Mouse (Mus musculus) lung, adult 2 months (tissue): ENCODE data around the gene Hist1h4d. TPM values are rescaled to one million over a fixed set of nuclear protein-coding genes. Genes with fewer than 3 reads are reported as not detected.
A peak's percentile ranks its signal among the peaks of the same experiment; 100 is the strongest.

Experiments
- DNase-seq: peaks from one replicate; pipeline ENCODE4 v3.0.0; 2022
- H3K4me1 ChIP-seq: fragments of 200-500 bp; 2 replicates; pipeline ENCODE4 v1.6.1; 2011; ENCODE audit warnings: low read length; ENCODE audit not compliant: control insufficient read depth, insufficient read depth
- H3K4me3 ChIP-seq: fragments of 200-500 bp; replicated peaks from 2 replicates; pipeline ENCODE3; 2011; ENCODE audit warnings: low read depth, mild to moderate bottlenecking, control low read depth, low read length; ENCODE audit errors: extremely low read depth
- CTCF ChIP-seq: fragments of 200-500 bp; IDR thresholded peaks from 2 replicates; pipeline ENCODE4 v1.5.1; 2011; ENCODE audit warnings: mild to moderate bottlenecking, low read length, control low read depth; ENCODE audit not compliant: insufficient read depth
- POLR2A ChIP-seq: fragments of 200-500 bp; IDR thresholded peaks from 2 replicates; pipeline ENCODE4 v1.6.1; 2011; ENCODE audit warnings: low read depth, mild to moderate bottlenecking, control low read depth, low read length, borderline replicate concordance; ENCODE audit errors: extremely low read depth
- WGBS: fragments of 180-500 bp; shearing (Covaris S2); methylation state at CpG from one replicate; pipeline ENCODE4 v1.1.7; 2018; 5-methylcytosine and 5-hydroxymethylcytosine counted together
- polyA plus RNA-seq: library from polyadenylated mRNA; depleted of rRNA; stranded (reverse); fragments of >200 nt; gene quantifications from 2 replicates; pipeline ENCODE4 v1.2.3, GENCODE M21; 2012

Gene Hist1h4d
- polyA plus RNA-seq, 1 experiment = 9.0 TPM

- Histone ChIP-seq H3K4me3 (no peak overlapping the region), H3K4me1 (peaks cover 5% of the 10 kb centered on the region)
- DNase-seq = no peak
- WGBS = 64% methylated on average over 2 of the region's 2 CpGs
- TF ChIP-seq CTCF (no peak), POLR2A (no peak)
Observed at GRCm38 (mm10) chr13:23595185-23595584, 13.8 kb downstream of the Hist1h4d start.

GRCm38 (mm10) chr13:23595622-23596372 is 14.4 kb downstream of the Hist1h4d start:
- TF ChIP-seq POLR2A (no peak), CTCF (no peak)
- Histone ChIP-seq H3K4me3 (no peak overlapping the region), H3K4me1 (peaks cover 5% of the 10 kb centered on the region)
- WGBS = 78% methylated on average over 7 of the region's 7 CpGs
- DNase-seq = no peak

- peak; percentile 76 for DNase-seq
- peaks cover 4% of the 10 kb centered on the region for H3K4me1 ChIP-seq
- TF ChIP-seq POLR2A (no peak), CTCF (peak; percentile 66)
- WGBS = 5% methylated on average over 9 of the region's 9 CpGs
- H3K4me3 ChIP-seq = no peak overlapping the region
Observed at GRCm38 (mm10) chr13:23597957-23598356, 16.6 kb downstream of the Hist1h4d start.

GRCm38 (mm10) chr13:23603182-23603699 is 21.8 kb downstream of the Hist1h4d start:
- TF ChIP-seq POLR2A (peak; percentile 21; the same call in 1 of the 2 replicates), CTCF (no peak)
- DNase-seq = no peak
- WGBS = 45% methylated on average over 7 of the region's 7 CpGs
- Histone ChIP-seq H3K4me1 (no peaks in the 10 kb centered on the region), H3K4me3 (no peak overlapping the region)

GRCm38 (mm10) chr13:23604452-23604851 is 23.1 kb downstream of the Hist1h4d start:
- TF ChIP-seq POLR2A (no peak), CTCF (no peak)
- Histone ChIP-seq H3K4me1 (no peaks in the 10 kb centered on the region; the same call in 1 of the 2 replicates), H3K4me3 (no peak overlapping the region)
- DNase-seq = no peak
- 89% methylated on average over 3 of the region's 3 CpGs for WGBS

GRCm38 (mm10) chr13:23605052-23605451 is 23.7 kb downstream of the Hist1h4d start:
- TF ChIP-seq CTCF (no peak), POLR2A (no peak)
- no peak overlapping the region for H3K4me3 ChIP-seq
- no peak for DNase-seq
- no peaks in the 10 kb centered on the region; the same call in 1 of the 2 replicates for H3K4me1 ChIP-seq
- WGBS = 92% methylated on average over 3 of the region's 3 CpGs

DNA sequence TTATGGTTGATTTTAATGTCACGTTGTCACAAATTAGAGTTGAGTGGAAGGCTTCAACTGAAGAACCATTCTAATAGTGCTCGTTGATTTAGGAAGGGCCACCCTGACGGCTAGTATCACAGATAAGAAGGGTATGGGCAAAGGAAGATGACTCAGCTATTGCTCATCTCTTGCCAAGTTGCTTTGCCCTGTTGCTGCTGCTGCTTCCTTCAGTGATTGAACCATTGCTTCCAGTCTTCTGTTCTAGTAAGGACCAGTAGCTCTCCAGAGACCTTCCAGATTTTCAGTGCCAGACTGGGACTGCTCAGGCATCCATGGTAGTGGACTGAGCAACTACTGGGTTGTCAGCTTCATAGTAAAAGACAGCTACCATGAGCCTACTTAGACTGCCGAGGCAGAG is 27.8 kb downstream of the Hist1h4d start:
- H3K4me3 ChIP-seq = no peak overlapping the region
- TF ChIP-seq CTCF (no peak), POLR2A (no peak)
- 66% methylated on average over 4 of the region's 4 CpGs for WGBS
- H3K4me1 ChIP-seq = no peaks in the 10 kb centered on the region; the same call in 1 of the 2 replicates
- no peak for DNase-seq

DNA sequence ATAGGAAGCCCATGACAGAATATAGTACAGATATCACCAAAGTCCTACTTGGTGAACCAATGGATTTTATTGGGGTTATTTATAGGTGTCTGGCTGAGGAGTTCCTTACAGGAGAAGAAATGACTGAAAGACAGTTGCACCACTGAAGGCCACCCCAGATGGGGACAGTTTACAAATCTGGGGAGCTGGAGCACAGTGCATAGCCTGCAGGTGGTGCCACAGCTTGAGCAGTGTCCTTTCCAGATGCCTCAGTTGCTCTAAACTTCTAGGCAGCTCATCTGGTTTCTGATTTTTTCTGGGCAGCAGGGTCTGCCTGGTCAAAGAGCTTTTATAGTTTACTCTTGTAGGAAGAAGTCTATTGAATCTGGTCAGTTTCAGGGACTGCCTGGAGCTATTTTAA is 28.4 kb downstream of the Hist1h4d start:
- no peak for DNase-seq
- H3K4me1 ChIP-seq = no peaks in the 10 kb centered on the region; the same call in 1 of the 2 replicates
- H3K4me3 ChIP-seq = no peak overlapping the region
- TF ChIP-seq POLR2A (no peak), CTCF (no peak)

DNA sequence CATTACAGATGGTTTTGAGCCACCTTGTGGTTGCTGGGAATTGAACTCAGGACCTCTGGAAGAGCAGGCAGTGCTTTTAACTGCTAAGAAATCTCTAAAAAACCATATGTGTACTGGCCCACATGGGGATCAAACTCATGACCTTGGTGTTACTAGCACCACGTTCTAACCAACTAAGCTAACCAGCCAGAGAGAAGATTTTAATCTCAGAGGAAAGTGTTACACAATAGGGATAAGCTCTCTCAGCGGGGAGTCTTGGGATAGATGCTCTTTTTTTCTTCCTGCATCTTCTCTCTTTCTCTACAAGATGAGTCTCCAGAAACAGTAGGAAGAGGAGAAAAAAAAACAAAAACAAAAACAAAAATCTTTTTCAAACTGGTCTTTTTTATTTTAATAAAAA is 29.0 kb downstream of the Hist1h4d start:
- no peak for DNase-seq
- H3K4me1 ChIP-seq = no peaks in the 10 kb centered on the region; the same call in 1 of the 2 replicates
- TF ChIP-seq CTCF (no peak), POLR2A (no peak)
- 71% methylated on average over 2 of the region's 2 CpGs for WGBS
- no peak overlapping the region for H3K4me3 ChIP-seq

DNA sequence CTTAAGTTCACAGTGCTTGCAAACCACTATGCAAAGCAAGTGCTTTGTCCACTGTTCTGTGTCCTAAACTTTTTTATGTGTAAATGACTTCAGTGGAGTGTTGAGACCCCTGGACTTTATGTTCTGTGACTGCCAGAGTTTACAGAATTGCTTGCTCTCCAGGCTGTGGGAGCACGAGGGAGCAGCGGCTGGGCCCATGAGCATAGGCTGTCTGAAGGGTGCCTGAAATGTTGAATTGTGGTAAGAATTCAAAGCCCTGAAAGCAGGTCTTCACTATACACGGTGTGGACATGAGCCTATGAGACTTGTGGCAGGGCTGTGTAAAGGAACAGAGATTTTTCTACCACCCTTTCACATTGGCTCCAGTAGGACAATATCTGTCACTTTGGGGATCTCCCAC is 30.2 kb downstream of the Hist1h4d start:
- Histone ChIP-seq H3K4me3 (no peak overlapping the region), H3K4me1 (no peaks in the 10 kb centered on the region; the same call in 1 of the 2 replicates)
- TF ChIP-seq CTCF (no peak), POLR2A (no peak)
- WGBS = 91% methylated on average over 3 of the region's 3 CpGs
- no peak for DNase-seq
